Mouse (Mus musculus) cortical plate, adult 2 months (tissue): ENCODE data around the gene Hhat. TPM values are rescaled to one million over a fixed set of nuclear protein-coding genes. Genes with fewer than 3 reads are reported as not detected.

ENCODE experiments used
- H3K27ac ChIP-seq: fragments of 200-500 bp; 2 replicates; pipeline ENCODE4 v1.5.1; 2012; ENCODE audit warnings: low read length, control low read depth, inconsistent platforms; ENCODE audit not compliant: insufficient read depth
- H3K4me1 ChIP-seq: fragments of 200-500 bp; 2 replicates; pipeline ENCODE4 v1.6.1; 2011; ENCODE audit warnings: low read length; ENCODE audit not compliant: control insufficient read depth, insufficient read depth
- H3K4me3 ChIP-seq: fragments of 200-500 bp; 2 replicates; pipeline ENCODE4 v1.5.1; 2011; ENCODE audit warnings: mild to moderate bottlenecking, low read length, control low read depth; ENCODE audit not compliant: insufficient read depth
- CTCF ChIP-seq: fragments of 200-500 bp; IDR thresholded peaks from 2 replicates; pipeline ENCODE4 v1.5.1; 2011; ENCODE audit warnings: mild to moderate bottlenecking, control low read depth, low read length; ENCODE audit not compliant: insufficient read depth; ENCODE audit errors: extremely low read depth
- POLR2A ChIP-seq: fragments of 200-500 bp; IDR thresholded peaks from 2 replicates; pipeline ENCODE4 v1.6.1; 2011; ENCODE audit warnings: mild to moderate bottlenecking, low read length, control low read depth; ENCODE audit not compliant: insufficient read depth; ENCODE audit errors: extremely low read depth
- polyA plus RNA-seq: library from polyadenylated mRNA; depleted of rRNA; stranded (reverse); fragments of >200 nt; gene quantifications from 2 replicates; pipeline ENCODE4 v1.2.3, GENCODE M21; 2012

Hhat gene
- polyA plus RNA-seq, 1 experiment: 0.98 TPM

DNA sequence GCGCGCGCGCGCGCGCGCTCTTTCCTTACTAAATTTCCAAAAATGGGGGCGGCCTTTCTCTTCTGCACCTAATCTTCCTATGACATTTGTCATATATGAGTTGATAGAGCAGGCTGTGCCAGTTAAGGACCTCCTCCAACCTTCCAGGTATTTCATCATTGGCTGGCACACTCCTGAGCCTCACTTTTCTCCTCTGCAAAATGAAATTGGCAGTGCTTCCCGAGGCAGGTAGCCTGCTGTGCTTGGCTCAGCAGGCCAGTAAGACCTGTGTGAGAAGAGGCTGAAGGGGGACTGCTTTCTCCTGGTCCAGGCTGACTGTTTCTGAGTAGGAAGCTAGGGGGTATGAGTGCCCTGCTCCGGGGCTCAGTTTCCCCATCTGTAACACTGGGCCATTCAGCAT lies 283.5 kb downstream of the Hhat start:
- Histone ChIP-seq H3K4me3 (no peak overlapping the region), H3K27ac (no peak overlapping the region), H3K4me1 (peaks cover 13% of the 10 kb centered on the region)
- TF ChIP-seq CTCF (no peak), POLR2A (no peak)

DNA sequence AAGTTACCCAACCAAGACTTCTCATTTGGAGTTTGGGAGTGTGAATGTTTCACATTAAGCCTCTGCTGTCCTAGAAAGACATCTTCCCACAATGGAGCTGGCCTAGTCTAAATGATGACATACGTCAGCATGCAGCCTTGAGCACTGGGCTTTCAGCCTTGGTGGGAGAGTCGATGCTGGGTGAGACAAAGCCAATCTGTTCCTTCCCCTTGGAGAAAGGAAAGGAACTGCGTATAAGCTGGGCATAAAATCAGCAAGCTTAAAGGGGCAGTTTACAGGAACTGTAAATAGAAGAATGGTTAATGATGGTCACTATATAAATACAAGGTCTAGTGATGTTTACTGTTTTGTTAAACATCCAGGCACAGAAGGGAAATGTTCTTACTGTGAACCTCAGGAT lies 286.0 kb downstream of the Hhat start:
- TF ChIP-seq POLR2A (no peak), CTCF (no peak)
- Histone ChIP-seq H3K4me1 (peaks cover 9% of the 10 kb centered on the region), H3K4me3 (no peak overlapping the region), H3K27ac (no peak overlapping the region)

DNA sequence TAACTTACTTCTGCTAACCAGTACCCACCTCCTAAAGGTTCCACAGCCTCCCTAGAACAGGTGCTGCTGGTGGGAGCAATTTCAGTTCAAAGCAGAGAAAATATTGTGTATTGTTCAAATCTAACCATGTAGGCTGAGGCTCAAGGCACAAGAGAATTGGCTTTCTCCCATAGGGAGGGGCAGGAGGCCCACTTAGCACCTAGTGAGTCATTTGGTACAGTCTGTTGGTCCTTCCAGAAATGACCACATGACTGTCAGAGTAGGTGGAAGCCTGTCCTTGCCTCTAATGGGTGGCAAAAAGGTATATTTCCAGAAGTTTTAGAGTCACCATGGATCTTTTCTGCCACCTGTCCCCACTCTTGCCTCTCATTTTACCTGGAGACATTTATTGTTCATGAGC lies 289.6 kb downstream of the Hhat start:
- Histone ChIP-seq H3K4me1 (peaks cover 6% of the 10 kb centered on the region), H3K4me3 (no peak overlapping the region), H3K27ac (no peak overlapping the region)
- TF ChIP-seq POLR2A (no peak), CTCF (no peak)

DNA sequence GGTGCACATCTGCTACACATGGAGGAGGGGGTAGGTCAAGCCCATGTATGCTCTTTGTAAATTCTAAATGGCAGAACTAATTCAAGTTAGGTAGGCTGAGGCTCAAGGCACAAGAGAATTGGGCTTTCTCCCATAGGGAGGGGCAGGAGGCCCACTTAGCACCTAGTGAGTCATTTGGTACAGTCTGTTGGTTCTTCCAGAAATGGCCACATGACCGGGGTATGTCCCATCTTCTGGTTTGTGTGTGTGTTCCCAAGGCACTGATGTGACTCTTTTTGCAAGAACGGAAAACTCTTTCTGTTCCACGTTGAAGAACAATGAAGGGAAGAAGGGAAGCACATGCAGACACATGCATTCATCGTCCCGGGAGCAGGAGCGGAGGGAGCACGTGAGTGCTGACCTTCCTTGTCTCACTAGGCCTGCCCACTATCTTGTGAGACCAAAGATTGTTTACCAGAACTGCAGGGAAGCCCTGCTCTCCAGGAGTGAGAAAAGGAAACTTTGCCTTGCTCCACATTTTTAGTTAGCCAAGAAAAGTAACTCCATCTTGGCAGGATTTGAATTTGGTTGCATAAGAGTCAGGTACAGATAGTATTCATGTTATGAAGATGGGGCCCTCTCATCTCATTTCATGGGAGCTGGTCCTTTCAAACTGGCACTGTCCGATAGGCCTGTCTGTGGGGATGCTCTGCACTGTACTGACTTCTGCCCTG lies 290.8 kb downstream of the Hhat start:
- TF ChIP-seq POLR2A: no peak
- TF ChIP-seq CTCF: no peak
- H3K4me1 ChIP-seq: peaks cover 6% of the 10 kb centered on the region
- no peak overlapping the region for H3K4me3 ChIP-seq
- no peak overlapping the region for H3K27ac ChIP-seq

- H3K27ac ChIP-seq: no peak overlapping the region
- H3K4me3 ChIP-seq: no peak overlapping the region
- TF ChIP-seq POLR2A: no peak
- TF ChIP-seq CTCF: no peak
- peaks cover 6% of the 10 kb centered on the region for H3K4me1 ChIP-seq
These were observed 292.8 kb downstream of the Hhat start for GRCm38 (mm10) chr1:192478176-192478575.

DNA sequence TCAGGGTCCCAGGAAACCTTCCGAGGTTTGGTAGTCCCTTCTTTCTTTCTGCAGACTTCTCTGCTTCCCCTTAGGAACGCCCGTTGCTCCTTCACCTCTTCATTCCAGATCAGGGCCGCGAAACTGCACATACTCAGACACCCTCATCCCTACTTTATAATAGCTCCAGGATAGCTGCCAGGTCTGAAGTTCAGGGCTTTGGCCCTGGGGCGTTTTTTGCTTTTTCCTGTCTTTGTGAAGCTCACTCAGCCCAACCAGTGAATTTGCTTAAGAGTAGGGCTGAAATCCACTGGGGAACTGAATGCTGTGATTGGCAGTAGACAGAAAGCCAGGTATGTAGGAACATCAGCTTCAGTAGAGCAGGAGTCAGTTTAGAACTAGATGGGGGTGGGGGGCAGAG lies 293.5 kb downstream of the Hhat start:
- Histone ChIP-seq H3K27ac (no peak overlapping the region), H3K4me1 (peaks cover 4% of the 10 kb centered on the region), H3K4me3 (no peak overlapping the region)
- TF ChIP-seq POLR2A: no peak
- no peak for TF ChIP-seq CTCF

DNA sequence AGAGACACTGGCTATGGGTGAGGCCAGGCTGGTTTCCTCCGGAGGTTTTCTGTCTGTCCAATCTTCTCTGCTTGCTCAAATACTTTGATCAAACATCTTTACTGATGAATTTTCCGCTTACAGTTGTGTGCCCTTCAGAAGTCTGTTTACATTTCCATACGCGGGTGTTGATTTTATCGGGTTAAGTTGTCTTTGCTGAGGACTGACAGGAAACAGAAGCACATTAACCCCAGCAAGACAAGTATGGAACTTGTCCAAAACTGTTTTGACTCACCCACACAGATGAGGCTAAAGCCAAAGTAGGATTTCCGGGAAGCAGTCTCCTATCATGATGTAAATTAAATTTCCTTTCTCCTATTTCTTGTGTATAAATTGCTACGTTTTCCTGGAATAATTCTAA lies 294.3 kb downstream of the Hhat start:
- Histone ChIP-seq H3K4me1 (peaks cover 4% of the 10 kb centered on the region), H3K27ac (no peak overlapping the region), H3K4me3 (no peak overlapping the region)
- TF ChIP-seq POLR2A (no peak), CTCF (no peak)

DNA sequence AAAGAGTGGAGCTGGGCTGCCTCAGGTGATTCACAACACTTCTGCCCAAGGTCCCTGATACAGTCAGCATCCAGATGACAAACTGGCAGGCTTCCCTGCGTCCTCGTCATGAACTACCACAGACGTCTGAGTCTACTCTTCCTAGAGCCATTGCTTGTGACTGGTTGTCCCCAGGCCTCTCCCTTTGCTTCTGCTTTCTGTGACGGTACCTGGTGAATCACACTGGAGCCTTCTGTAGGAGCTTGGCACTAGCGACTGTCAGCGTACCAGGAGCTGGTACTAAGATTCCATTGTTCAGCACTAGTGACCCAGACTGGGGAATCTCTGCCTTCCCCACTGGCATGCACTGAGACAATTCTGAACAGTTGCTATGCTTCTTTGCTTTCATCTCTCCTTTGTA lies 297.9 kb downstream of the Hhat start:
- Histone ChIP-seq H3K4me3 (no peak overlapping the region), H3K4me1 (no peaks in the 10 kb centered on the region), H3K27ac (no peak overlapping the region)
- TF ChIP-seq POLR2A: no peak
- no peak for TF ChIP-seq CTCF

DNA sequence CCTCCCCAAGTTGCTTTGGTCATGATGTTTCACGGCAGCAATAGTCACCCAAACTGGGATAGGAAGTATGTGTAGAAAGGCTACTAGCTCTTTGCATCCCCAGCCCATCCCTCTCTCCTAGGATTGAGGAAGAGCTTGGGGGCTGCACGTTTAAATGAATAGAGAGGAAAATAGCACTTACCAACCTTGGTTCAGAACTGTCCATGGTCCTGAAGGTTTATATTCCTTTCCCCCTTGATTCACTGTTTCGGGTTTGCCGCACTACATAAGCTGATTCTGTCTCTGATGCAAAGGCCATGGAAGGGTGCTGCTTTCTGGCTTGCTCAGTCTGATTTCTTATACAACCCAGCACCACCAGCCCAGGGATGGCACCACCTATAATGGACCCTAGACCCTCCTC lies 298.7 kb downstream of the Hhat start:
- TF ChIP-seq POLR2A: no peak
- no peak for TF ChIP-seq CTCF
- no peak overlapping the region for H3K4me3 ChIP-seq
- no peaks in the 10 kb centered on the region for H3K4me1 ChIP-seq
- H3K27ac ChIP-seq: no peak overlapping the region

- TF ChIP-seq POLR2A (no peak), CTCF (no peak)
- no peak overlapping the region for H3K4me3 ChIP-seq
- no peak overlapping the region for H3K27ac ChIP-seq
These were observed 307.3 kb downstream of the Hhat start for GRCm38 (mm10) chr1:192463732-192464131.

DNA sequence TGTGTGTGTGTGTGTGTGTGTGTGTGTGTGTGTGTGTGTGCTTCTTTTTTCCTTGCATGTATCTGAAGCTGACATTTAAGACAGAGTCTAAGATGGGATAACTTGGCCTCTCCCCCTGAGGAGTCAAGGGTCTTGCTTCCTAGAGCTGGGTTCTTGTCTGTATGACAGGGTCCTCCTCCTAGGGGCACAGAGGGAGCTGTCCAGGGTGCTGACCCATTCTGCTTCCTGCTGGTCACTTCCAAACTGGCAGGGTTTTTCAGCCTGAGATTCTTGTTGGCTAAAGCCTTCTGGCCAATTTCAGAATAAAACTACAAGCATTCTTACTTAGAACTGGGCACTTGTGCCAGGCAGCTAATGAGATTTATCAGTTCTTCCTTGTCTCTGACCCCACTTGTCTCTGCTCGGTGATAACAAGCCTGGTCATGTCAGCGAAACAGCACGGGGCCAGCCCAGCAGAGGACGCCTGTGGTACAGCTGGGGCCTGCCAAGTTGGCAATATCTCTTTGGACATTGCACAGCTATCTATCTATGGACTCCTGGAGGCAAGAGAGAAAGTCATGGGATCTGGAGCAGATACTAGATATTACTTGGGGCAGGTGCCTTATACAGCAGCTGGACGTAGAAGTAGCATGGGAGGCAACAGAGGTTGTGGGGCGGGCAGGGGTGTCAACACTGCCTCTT lies 313.4 kb downstream of the Hhat start:
- Histone ChIP-seq H3K4me3 (no peak overlapping the region), H3K27ac (no peak overlapping the region), H3K4me1 (no peaks in the 10 kb centered on the region)
- TF ChIP-seq POLR2A: no peak

More at GRCm38 (mm10) chr1:192463732-192464131, 307.3 kb downstream of the Hhat start:
- H3K4me1 ChIP-seq: peaks cover 4% of the 10 kb centered on the region
